Mouse (Mus musculus): ENCODE results near the gene Fbxl16. TPM values are rescaled to one million over a fixed set of nuclear protein-coding genes. Genes with fewer than 3 reads are reported as not detected.

Gene Fbxl16
- total and polyA plus RNA-seq, 3 experiments: not detected

DNA sequence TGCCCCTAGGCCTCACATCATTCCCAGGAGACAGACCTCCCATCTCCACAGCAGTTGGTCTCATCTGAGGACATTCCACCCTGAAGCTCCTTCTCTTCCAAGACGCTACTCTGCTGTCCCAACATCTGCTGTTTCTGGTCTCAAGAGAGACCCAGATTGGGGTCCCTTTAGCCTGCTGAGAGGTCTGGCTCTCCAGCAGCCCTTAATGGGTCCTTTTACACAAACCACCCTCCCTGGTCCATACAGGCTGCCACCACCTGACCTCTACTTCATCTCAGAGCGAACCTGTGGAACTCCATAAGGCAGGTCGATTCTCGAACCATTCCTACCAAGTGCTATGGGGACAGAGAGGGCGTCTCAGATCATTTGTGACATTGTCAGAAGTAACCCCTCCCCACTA is 857 bp upstream of the Fbxl16 start:
- no peaks in the 10 kb centered on the region for H3K36me3 ChIP-seq (replicated peaks in 1 of 2; ENCODE audit: control insufficient read depth in 1 of 2, insufficient read depth in 1 of 2, low read length in 1 of 2)
- DNase-seq (ENCODE audit: extremely low read depth): no peak
- dilution Hi-C loops (cut with MboI; ENCODE audit: extremely low pct_ligation_motif_present, extremely low pct_unique_long_range_greater_than_20kb, low sequenced_read_pairs) (no loop called here), in situ Hi-C loops (cut with MboI; ENCODE audit: low pct_ligation_motif_present, low pct_unique_long_range_greater_than_20kb, low sequenced_read_pairs) (no loop called here)
- H3K79me2 ChIP-seq (replicated peaks; ENCODE audit: control insufficient read depth, extremely low read depth, insufficient read depth, poor library complexity, severe bottlenecking): no peaks in the 10 kb centered on the region
- H3K27me3 ChIP-seq (replicated peaks): peaks cover 74% of the 10 kb centered on the region
- no peaks in the 10 kb centered on the region for H3K9me3 ChIP-seq (replicated peaks; ENCODE audit: low read length)
- H3K9ac ChIP-seq (ENCODE audit: insufficient read depth, low read depth): no peak overlapping the region
- H3K4me3 ChIP-seq (replicated peaks in 1 of 3; ENCODE audit: low read depth in 2 of 3, low read length in 2 of 3, poor library complexity in 1 of 3): no peak overlapping the region
- TF ChIP-seq E2F4 (IDR thresholded peaks at IDR 0.05; ENCODE audit: insufficient replicate concordance, low read depth, low read length) (no peak), IRF4 (IDR thresholded peaks at IDR 0.05; ENCODE audit: low read depth, low read length) (no peak), SMC3 (IDR thresholded peaks at IDR 0.05; ENCODE audit: low read depth, low read length) (no peak), POLR2A (IDR thresholded peaks at IDR 0.05; ENCODE audit: low read depth, low read length) (no peak), RCOR1 (conservative IDR thresholded peaks at IDR 0.05; ENCODE audit: low read depth, low read length) (no peak), USF1 (IDR thresholded peaks at IDR 0.05; ENCODE audit: low read depth, low read length) (no peak)
- H3K27ac ChIP-seq (ENCODE audit: insufficient read depth, low read depth): no peak overlapping the region
- no peak overlapping the region for H3K4me2 ChIP-seq (ENCODE audit: insufficient read depth, low read depth, poor library complexity, severe bottlenecking)
- 0 out of 4 replicates have a peak, but pooled peaks cover 0 to 3% of the 10 kb centered on the region in 2 experiments for H3K4me1 ChIP-seq (ENCODE audit: control insufficient read depth in 1 of 2, insufficient read depth in 2 of 2)

DNA sequence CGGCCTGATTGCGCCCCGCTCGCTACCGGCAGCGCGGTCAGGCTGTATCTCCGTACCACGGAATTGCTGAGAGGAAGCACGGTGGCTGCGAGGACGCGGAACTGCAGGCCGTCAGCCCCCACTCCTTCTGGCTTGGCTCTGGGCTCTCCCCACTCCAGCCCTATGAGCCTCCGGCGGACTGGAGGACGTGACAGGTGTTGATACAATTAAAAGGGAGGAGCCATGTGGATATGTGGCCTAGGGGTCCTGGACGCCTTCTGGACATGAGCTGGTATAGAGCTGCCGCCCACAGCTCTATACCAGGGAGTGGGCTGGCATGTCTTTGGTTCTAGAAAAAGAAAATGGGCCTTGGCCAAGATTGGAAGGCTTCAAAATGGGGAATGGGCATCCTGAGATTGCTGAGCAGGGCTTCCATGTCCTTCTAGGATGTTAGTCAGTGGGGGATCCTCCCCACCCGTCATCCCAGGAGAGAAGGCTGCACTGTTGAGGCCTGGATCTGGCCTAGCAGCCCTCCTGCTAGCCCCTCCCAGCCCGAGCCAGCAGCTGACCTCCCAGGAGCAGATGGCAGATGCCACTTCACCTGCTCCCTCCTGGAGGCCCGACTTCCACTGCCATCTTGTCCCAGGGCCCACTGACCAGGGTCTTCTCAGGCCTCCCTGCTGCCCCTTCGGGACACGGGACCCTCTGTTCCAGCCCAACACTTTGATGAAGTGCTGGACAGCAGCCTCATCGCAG is 888 bp downstream of the Fbxl16 start:
- Histone ChIP-seq H3K4me3 (replicated peaks in 1 of 3; ENCODE audit: low read depth in 2 of 3, low read length in 2 of 3, poor library complexity in 1 of 3) (no peak overlapping the region), H3K9ac (ENCODE audit: insufficient read depth, low read depth) (no peak overlapping the region), H3K36me3 (replicated peaks in 1 of 2; ENCODE audit: control insufficient read depth in 1 of 2, insufficient read depth in 1 of 2, low read length in 1 of 2) (no peaks in the 10 kb centered on the region), H3K4me1 (ENCODE audit: control insufficient read depth in 1 of 2, insufficient read depth in 2 of 2) (no peaks in the 10 kb centered on the region), H3K27me3 (replicated peaks) (peaks cover 76% of the 10 kb centered on the region), H3K4me2 (ENCODE audit: insufficient read depth, low read depth, poor library complexity, severe bottlenecking) (no peak overlapping the region), H3K27ac (ENCODE audit: insufficient read depth, low read depth) (no peak overlapping the region), H3K9me3 (replicated peaks; ENCODE audit: low read length) (no peaks in the 10 kb centered on the region), H3K79me2 (replicated peaks; ENCODE audit: control insufficient read depth, extremely low read depth, insufficient read depth, poor library complexity, severe bottlenecking) (no peaks in the 10 kb centered on the region)
- in situ Hi-C loops (cut with MboI; ENCODE audit: low pct_ligation_motif_present, low pct_unique_long_range_greater_than_20kb, low sequenced_read_pairs): no loop called here
- dilution Hi-C loops (cut with MboI; ENCODE audit: extremely low pct_ligation_motif_present, extremely low pct_unique_long_range_greater_than_20kb, low sequenced_read_pairs): no loop called here
- DNase-seq (ENCODE audit: extremely low read depth): no peak
- TF ChIP-seq GABPA (IDR thresholded peaks at IDR 0.05; ENCODE audit: insufficient replicate concordance, low read depth, low read length) (no peak), SIN3A (IDR thresholded peaks at IDR 0.05; ENCODE audit: low read length) (no peak), CHD2 (IDR thresholded peaks at IDR 0.05; ENCODE audit: low read length) (no peak)

DNA sequence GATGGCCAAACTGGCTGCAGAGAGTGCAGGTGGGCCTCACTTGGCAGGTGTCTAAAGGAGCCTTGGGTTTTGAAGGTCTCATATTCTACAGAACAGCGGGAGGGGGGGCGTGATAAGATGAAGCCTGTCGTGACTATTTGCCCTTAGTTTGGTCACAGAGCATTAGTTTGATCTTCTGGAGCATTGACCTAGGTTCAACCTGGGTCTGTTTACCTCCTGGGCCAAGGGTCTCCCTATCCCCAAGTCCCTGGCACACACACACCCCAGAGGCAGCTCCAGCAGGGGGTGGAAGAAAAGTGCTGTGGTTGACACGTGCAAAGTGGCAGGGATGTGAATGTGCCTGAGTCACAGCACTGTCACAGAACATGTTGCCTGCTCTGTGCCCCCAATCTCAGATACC is 2.0 kb downstream of the Fbxl16 start:
- DNase-seq (ENCODE audit: extremely low read depth): no peak
- Histone ChIP-seq H3K4me1 (ENCODE audit: control insufficient read depth in 1 of 2, insufficient read depth in 2 of 2) (no peaks in the 10 kb centered on the region), H3K4me3 (replicated peaks in 1 of 3; ENCODE audit: low read depth in 2 of 3, low read length in 2 of 3, poor library complexity in 1 of 3) (no peak overlapping the region), H3K27ac (ENCODE audit: insufficient read depth, low read depth) (no peak overlapping the region), H3K9ac (ENCODE audit: insufficient read depth, low read depth) (no peak overlapping the region), H3K79me2 (replicated peaks; ENCODE audit: control insufficient read depth, extremely low read depth, insufficient read depth, poor library complexity, severe bottlenecking) (no peaks in the 10 kb centered on the region), H3K9me3 (replicated peaks; ENCODE audit: low read length) (no peaks in the 10 kb centered on the region), H3K27me3 (replicated peaks) (peaks cover 82% of the 10 kb centered on the region), H3K36me3 (replicated peaks in 1 of 2; ENCODE audit: control insufficient read depth in 1 of 2, insufficient read depth in 1 of 2, low read length in 1 of 2) (no peaks in the 10 kb centered on the region), H3K4me2 (ENCODE audit: insufficient read depth, low read depth, poor library complexity, severe bottlenecking) (no peak overlapping the region)
- in situ Hi-C loops (cut with MboI; ENCODE audit: low pct_ligation_motif_present, low pct_unique_long_range_greater_than_20kb, low sequenced_read_pairs) (no loop called here), dilution Hi-C loops (cut with MboI; ENCODE audit: extremely low pct_ligation_motif_present, extremely low pct_unique_long_range_greater_than_20kb, low sequenced_read_pairs) (no loop called here)
- TF ChIP-seq MAZ (IDR thresholded peaks at IDR 0.05; ENCODE audit: low read depth, low read length) (no peak), ELF1 (IDR thresholded peaks at IDR 0.05; ENCODE audit: low read depth, low read length) (no peak), BHLHE40 (IDR thresholded peaks at IDR 0.05; ENCODE audit: low read depth, low read length) (no peak), TBP (conservative IDR thresholded peaks at IDR 0.05; ENCODE audit: low read depth, low read length) (no peak), NRF1 (IDR thresholded peaks at IDR 0.05; ENCODE audit: low read depth, low read length) (no peak), E2F4 (IDR thresholded peaks at IDR 0.05; ENCODE audit: insufficient replicate concordance, low read depth, low read length) (no peak), UBTF (IDR thresholded peaks at IDR 0.05; ENCODE audit: low read depth, low read length) (no peak), SIN3A (IDR thresholded peaks at IDR 0.05; ENCODE audit: low read length) (no peak), CHD2 (IDR thresholded peaks at IDR 0.05; ENCODE audit: low read length) (no peak), USF1 (IDR thresholded peaks at IDR 0.05; ENCODE audit: low read depth, low read length) (no peak), ZNF384 (IDR thresholded peaks at IDR 0.05; ENCODE audit: low read depth, low read length) (no peak), ETS1 (conservative IDR thresholded peaks at IDR 0.05; ENCODE audit: low read depth, low read length) (no peak), MAFK (IDR thresholded peaks at IDR 0.05; ENCODE audit: insufficient replicate concordance, low read length) (no peak), GABPA (IDR thresholded peaks at IDR 0.05; ENCODE audit: insufficient replicate concordance, low read depth, low read length) (no peak), ZMIZ1 (IDR thresholded peaks at IDR 0.05; ENCODE audit: low read depth, low read length) (no peak), RCOR1 (conservative IDR thresholded peaks at IDR 0.05; ENCODE audit: low read depth, low read length) (no peak), POLR2AphosphoS2 (IDR thresholded peaks at IDR 0.05; ENCODE audit: low read depth, low read length) (no peak), ZKSCAN1 (IDR thresholded peaks at IDR 0.05; ENCODE audit: borderline replicate concordance, low read depth, low read length) (no peak), MXI1 (IDR thresholded peaks at IDR 0.05; ENCODE audit: low read depth, low read length) (no peak), NELFE (IDR thresholded peaks at IDR 0.05; ENCODE audit: low read depth, low read length) (no peak)

Data from CH12.LX (cell line).